Mouse (Mus musculus) urinary bladder, postnatal 4 days (tissue): ENCODE measurements at regions not wholly inside any gene's neighbourhood (a gene's known extent, or its start where the extent isn't known, plus 50 kb on each side); places are given as distances from the start of the nearest gene placed in this dataset.
"Not testable (repeated sequence)": the region's sequence is repeated elsewhere in the genome, so short reads cannot be mapped to it uniquely, and the experiment has no call there.

ENCODE experiments used
- DNase-seq, 2 experiments: peaks; one replicate each; pipeline ENCODE4 v3.0.0; 2021 to 2022; ENCODE audit warnings: low spot score in 2 of 2

- no peak for DNase-seq
These were observed 73.9 kb upstream of the Atxn1 start for GRCm38 (mm10) chr13:46038441-46039331.

- DNase-seq: no peak
These were observed 67.5 kb upstream of the Atxn1 start for GRCm38 (mm10) chr13:46032281-46032680.

DNA sequence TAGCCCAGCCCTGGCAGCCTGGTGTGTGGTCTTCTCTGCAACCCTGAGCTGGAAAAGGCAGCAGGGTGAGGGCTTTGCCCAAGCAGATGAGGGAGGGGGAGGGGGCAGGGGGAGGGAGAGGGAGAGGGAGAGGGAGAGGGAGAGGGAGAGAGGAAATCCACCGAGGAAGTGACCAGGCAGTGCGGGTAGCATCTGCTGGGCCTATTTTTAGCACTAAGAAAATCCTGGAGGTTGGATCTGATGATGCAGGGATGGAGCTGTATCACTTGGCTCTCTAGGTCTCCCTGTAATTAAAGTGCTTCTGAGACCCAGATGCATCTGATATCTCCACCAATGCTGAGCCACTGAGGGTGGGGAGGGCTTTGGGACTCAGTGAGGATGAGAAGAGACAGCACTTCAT lies 61.2 kb upstream of the Atxn1 start:
- DNase-seq: no peak

- no peak for DNase-seq
These were observed 58.8 kb upstream of the Atxn1 start for GRCm38 (mm10) chr13:46023630-46024041.

- DNase-seq: no peak
These were observed 58.4 kb upstream of the Atxn1 start for GRCm38 (mm10) chr13:46023187-46023586.

GRCm38 (mm10) chr13:46020945-46021835 lies 56.4 kb upstream of the Atxn1 start:
- no peak for DNase-seq

DNA sequence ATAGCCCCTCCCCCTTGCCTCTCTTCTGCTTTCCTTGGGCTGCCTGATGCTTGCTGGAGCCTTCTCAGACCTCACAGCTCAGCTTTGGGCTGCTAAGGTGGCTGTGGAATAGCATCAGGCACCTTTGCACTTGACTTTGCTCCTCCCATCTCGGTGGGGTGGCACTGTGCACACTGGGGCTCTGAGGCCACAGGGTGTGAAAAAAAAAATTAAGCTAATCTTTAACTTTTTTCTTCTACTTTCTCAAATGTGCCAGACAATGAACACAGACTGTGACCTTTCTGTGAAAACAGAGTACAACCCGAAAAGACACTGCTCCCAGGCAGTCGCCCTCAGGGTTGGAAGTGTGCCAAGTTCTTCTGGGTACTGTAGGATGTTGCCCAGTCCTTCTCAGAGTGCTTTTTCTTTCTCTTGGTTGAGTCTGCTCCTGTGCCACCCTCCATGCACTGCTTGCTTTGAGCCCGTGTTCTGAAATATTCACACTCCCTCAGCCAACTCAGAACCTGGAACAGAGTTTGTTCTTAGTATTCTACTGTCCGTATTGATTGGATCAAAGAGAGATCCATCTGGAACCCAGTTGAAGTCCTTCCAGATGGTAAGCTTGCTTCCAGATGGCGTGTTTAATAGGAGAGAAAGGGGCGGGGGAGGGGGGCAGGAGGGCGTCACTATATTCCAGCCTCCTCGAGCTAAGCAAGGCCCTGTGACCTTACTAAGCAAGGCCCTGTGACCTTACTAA lies 54.8 kb upstream of the Atxn1 start:
- no peak for DNase-seq

DNA sequence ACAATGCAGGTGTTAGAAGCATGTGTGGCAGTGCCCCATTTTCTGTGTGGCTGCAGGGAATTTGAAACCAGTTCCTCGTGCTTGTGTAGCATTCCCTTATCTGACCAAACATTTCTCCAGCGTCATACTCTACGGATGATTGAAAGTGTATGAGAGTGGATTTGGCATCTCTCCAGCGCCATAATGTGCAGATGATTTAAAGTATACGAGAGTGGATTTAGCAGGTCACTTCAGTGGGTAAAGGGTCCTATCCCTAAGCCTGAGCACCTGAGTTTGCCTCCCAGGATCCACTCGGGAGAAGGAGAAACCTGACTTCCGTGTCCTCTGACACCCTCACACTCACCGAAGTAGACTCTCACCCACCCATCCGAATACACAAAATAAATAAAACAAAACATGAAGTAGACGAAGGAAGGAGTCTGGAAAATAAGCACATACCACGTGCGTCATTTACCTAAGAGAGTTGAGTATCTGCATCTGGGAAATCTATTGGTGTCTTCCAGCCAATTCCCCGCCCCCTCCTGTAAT lies 54.2 kb upstream of the Atxn1 start:
- DNase-seq: no peak

DNA sequence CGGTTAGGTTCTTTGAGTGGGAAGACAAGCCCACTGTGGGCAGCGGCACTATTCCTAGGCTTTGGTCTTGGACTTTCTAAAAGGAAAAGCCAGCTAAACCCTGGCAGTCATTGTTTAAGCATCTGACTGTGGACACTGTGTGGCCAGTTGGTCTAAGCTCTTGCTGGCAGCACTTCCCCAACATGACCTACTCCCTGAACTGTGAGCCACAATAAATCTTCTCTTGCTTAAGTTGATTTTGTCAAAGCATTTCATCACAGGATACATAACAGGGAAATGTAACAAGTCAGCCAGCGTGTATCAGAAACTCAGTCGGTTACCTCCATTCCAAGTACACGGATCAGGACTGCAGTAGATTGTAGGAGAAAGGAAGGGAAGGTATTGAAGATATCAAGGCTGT lies 52.9 kb upstream of the Atxn1 start:
- DNase-seq: no peak

DNA sequence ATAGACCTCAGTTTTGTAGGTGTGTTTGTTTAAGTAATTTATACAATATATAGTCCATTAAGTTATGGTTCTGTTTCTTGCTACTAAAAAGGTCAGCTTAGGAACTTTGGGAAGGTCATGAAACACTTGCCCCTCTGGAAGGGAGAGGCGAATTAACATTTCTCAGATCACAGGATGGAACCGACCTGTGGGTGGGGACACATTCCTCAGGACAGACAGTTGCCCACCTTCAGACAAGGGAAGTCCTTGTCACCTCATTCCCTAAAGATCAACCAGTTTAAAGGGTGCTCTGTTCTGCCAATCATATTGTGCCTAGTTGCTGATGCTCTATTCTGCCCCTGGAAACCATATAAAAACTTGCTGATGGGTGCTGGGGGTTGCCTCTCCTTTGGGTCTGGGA lies 52.2 kb upstream of the Atxn1 start:
- not testable (repeated sequence) for DNase-seq

DNA sequence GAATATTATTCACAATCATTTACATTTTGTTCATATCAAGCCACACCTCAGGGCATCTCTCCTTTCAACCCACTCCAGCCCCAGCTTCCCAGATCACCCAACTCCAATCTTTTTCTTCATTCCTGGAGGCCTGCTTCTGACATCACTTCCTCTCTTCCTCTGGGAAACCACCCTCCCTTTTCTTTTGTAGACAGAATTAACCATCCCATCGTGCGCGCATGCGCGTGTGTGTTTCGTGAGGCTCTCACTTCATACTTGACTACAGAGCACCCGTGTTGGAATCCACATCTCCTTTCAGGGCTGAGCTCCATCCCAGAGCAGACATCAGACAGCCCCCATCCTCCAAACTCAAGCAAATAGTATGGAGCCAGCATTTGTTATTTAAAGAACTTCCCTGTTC lies 50.4 kb upstream of the Atxn1 start:
- no peak for DNase-seq

DNA sequence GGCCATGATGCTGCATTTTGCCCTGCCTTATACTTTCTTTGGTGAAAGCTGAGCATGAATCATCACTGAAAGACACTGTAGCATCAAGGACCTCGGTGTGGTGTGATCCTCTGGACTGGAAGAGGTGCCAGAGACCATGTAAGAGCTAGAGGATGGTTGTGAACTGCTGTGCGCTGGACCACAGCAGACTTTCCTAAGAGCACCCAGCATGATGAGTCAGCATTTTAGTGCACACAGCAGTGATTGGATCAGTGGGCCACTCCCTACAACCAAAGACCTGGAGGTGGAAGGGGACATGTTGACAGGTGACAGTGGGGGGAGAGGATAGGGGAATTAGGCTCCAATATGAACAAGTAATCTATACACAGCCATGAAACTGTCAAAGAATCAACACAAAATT lies 49.8 kb upstream of the Atxn1 start:
- DNase-seq: no peak
